Mouse (Mus musculus): ENCODE measurements around the gene Nppb.

Nppb gene

DNA sequence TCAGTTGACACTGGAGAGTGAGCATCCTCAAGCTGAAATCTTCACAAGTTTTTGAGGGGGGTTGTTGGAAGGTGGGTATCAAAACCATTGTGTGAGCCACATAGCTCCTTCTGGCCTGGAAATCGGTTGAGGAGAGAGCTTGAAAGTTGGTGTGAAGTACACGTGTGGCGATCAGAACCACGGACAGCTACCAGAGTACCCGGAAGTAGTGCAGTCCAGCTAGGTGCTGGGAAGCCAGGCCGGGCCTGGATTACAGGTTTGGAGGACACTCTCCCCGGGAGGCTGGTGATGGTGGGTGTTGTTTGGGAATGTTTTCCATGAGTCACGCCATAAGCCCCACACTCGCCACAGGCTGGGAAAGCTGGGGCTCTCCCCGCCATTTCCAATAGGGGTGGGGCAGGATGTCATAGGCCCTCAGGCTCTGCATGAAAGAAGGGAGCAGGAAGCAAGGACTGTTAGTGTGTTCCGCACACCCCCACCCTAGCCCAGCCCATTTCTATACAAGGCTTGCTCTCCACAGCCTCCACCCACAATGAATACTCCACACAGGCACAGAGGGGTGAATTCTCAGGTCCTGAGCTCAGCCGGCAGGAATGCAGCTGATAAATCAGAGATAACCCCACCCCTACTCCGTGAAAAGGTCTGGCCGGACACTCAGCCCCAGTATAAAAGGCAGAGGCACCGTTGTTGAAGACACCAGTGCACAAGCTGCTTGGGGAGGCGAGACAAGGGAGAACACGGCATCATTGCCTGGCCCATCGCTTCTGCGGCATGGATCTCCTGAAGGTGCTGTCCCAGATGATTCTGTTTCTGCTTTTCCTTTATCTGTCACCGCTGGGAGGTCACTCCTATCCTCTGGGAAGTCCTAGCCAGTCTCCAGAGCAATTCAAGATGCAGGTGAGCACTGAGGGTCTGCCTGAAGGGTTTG, at the start of gene Nppb:
Gene Nppb, plus strand, starts transcription at position 584 of the 928 bp plus-strand sequence.
- in situ Hi-C loops (cut with MboI), result no loop called here

- in situ Hi-C loops (cut with MboI), result no loop called here
Measured at GRCm38 (mm10) chr4:147935904-147936303, 49.7 kb upstream of the Nppb start.

- in situ Hi-C loops (cut with MboI), result no loop called here
Measured at GRCm38 (mm10) chr4:147936331-147936954, 49.1 kb upstream of the Nppb start, which contains the start of gene Plod1. Gene Plod1 (minus strand): TSS chr4:147936767.

DNA sequence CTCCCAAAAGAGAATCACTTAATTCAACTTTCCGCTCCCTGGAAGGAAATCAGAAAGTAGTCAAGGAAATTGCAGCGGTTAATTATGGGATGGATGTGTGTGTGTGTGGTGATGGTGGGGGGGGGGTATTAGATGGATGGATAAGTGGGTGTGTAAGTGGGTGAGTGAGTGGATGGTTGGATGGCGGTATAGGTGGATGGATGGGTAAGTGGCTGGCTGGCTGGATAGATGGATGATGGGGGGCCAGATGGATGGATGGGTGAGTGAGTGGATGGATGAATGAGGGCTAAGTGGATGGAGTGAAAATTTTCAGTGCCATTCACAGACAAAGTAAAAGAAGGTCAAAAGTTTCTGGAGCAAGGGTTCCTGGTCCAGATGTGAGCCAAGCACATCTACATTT, 48.6 kb upstream of the Nppb start:
- in situ Hi-C loops (cut with MboI), result no loop called here

GRCm38 (mm10) chr4:147937486-147937885, 48.1 kb upstream of the Nppb start:
- in situ Hi-C loops (cut with MboI), result no loop called here

DNA sequence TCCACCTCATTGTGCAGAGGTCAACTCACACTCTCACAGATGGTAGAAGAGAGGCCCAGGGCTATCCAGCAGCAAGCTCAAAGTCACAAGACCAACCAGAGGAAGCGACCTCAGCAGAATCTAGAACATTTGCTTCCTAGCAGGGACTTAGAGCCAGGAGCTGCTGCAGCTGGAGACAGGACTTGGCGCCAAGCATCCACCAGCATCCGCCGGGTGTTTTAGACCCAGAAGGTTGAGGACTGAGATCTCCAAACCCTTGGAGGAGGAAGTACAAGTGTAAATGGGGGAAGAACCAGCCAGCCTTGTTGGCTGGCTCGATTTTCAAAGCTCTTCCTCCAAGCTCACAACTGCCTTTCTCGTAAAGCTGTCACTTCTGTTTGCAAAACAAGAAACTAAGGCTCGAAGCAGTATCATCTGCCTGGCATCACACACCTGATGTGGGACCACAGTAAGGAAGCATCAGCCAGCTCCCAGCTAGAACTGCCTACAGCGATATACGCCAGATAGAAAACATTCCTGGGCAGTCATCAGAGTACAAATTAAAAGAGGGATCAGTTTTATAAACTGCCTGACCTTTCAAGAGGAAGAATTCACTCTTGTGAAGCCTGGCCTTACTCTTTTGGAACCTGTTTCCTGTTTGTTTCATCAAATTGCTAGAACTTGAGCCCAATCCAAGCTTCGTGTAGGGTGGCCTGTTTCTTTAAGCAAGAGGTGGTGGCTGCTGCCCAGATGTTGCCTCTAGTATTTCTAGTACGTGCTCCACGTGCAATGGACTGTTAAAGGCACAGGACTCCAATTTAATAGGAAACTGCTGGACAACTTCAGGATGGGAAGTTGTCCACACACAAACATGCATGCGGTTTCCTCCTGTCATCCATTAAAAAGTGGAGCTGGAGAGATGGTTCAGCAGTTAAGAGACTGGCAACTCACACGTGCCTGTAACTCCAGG, 47.2 kb upstream of the Nppb start:
- in situ Hi-C loops (cut with MboI), result no loop called here

DNA sequence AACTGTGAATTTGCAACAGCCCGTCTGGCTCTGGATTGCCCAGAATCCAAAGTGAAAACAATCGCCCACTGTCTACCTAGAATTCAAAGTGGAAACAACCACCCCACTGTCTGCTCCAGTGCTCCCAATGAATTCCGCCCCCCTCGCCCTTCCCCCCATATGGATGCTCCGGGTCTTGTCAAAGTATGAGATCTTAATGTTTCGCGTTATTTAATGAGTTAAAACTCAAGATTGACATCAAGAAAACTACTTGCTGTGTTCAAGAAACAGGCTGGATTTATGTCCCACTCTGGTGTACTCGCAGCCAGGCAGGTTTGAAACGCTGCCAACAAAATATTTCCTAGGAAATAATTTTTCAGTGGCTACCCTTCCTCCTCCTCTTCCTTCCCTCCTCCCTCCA, 45.5 kb upstream of the Nppb start:
- in situ Hi-C loops (cut with MboI), result no loop called here

DNA sequence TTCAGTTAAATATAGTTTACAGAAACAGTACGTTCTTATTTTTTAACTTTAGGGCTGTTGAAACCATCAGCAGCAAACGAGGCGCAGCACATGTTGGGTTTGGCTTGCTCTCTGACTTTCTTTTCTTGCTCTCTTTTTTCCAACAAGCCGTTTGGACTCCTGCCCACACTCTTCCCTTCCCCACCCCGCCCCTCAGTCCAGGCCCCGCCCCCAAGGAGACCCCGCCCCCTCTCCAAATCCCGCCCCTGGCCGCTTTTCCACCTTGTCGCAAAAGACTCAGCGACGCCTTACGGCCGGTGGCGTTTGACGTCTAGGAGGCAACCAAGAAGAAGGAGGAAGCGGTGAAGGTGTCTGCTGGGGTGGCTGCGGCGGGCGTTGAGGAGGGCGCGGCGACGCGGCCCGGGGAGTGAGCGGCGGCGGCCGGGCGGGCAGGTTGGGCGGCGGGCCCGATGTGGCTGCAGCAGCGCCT, 45.0 kb upstream of the Nppb start, which contains the start of gene 2510039O18Rik:
Gene 2510039O18Rik, plus strand, starts transcription at position 320 of the 469 bp plus-strand sequence.
- in situ Hi-C loops (cut with MboI), result no loop called here

DNA sequence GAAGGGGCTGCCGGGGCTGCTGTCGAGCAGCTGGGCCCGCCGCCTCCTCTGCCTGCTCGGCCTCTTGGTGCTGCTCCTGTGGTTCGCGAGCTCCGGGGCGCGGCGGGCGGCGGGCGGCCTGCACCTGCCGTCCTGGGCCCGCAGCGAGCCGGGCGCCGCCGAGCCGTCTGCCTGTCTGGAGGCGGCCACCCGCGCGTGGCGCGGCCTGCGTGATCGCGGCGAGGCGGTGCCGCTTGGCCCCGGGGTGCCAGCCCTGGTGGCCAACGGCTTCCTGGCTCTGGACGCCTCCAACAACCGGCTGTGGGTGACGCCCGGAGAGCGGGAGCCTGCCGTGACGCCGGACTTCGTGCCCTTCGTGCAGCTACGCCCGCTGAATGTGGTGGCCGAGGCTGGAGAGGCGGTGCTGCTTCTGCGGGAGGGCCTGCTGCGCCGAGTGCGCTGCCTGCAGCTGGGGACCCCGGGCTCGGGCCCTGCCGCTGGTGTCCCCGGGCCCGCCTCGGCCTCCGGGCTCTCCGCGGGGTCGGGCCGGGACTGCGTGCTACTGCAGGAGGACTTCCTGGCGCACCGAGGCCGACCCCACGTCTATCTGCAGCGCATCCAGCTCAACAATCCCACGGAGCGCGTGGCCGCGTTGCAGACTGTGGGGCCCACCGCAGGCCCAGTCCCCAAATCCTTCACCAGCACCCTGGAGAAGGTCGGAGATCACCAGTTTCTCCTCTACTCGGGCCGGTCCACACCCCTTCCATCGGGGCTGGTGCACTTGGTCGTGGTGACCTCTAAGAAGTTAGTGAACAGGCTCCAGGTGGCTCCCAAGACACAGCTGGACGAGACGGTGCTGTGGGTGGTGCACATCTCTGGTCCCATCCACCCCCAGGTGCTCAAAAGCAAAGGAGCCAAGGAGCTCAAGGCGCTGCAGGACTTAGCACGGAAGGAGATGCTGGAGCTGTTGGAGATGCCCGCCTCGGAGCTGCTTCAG, 44.3 kb upstream of the Nppb start:
- in situ Hi-C loops (cut with MboI), result no loop called here

- in situ Hi-C loops (cut with MboI), result no loop called here
Measured at GRCm38 (mm10) chr4:147943005-147943404, 42.6 kb upstream of the Nppb start.

- in situ Hi-C loops (cut with MboI), result no loop called here
Measured at GRCm38 (mm10) chr4:147947511-147947910, 38.1 kb upstream of the Nppb start.

- in situ Hi-C loops (cut with MboI), result no loop called here
Measured at GRCm38 (mm10) chr4:147953590-147953989, 32.0 kb upstream of the Nppb start.

GRCm38 (mm10) chr4:147957141-147957540, 28.4 kb upstream of the Nppb start:
- in situ Hi-C loops (cut with MboI), result no loop called here

GRCm38 (mm10) chr4:147959881-147960831, 25.4 kb upstream of the Nppb start:
- in situ Hi-C loops (cut with MboI), result no loop called here

DNA sequence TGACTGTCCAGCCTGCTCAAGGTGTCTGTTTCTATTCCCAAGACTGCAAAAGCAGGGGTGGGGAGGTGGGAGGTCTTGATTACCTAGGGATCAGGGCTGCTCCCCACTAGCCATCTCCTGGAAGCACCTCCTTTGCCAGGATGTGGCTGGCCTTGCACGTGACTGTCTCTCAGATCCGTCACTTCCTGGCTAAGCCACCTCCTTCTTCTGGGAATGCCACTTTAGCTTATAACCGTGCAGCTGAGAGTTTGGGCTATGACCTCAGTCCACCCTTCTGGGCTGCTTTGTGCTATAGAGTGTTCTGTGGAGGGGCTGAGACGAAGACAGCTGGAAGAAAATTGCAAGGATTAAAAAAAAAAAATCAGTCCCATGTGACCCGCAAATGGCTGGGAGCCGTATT, 22.8 kb upstream of the Nppb start:
- in situ Hi-C loops (cut with MboI), result no loop called here

DNA sequence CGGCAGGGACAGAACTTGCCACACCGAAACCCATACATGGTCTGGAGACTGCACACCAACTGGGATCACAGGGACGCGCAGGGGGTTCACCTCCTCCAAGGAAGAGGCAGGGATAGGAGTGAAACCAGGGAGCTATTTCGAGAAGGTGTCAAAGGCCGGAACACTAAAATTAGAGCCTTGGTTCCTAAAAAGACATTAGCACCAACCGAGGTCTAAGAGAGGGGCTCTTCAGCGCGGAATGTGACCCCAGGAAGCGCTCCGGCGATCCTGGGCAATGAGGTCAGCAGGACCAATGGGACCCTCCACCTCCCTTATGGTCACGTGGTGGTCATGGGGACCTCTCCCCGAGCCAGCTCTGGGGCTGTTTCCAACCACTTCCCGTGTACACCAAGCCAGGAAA, 22.0 kb upstream of the Nppb start:
- in situ Hi-C loops (cut with MboI), result no loop called here

GRCm38 (mm10) chr4:147965712-147966111, 19.9 kb upstream of the Nppb start:
- in situ Hi-C loops (cut with MboI), result no loop called here

- in situ Hi-C loops (cut with MboI), result no loop called here
Measured at GRCm38 (mm10) chr4:147968816-147969215, 16.8 kb upstream of the Nppb start.

- in situ Hi-C loops (cut with MboI), result no loop called here
Measured at GRCm38 (mm10) chr4:147969337-147969736, 16.3 kb upstream of the Nppb start.
